ENCODE assay signal across 29 mouse cellular contexts in genomic region chr3:137077718-137078599, GRCm38 (mm10).
DNase-seq lines count a peak whose midpoint lies in the region; ATAC-seq lines count a peak whose summit lies in the region.
"Had no signal": no experiment of that assay in that cellular context is flagged by ENCODE, and none has a peak within 500 bp of the region (broad histone marks: within the 10 kb centered on the region; RNA-seq: fewer than 3 reads in every experiment).

No protein-coding gene starts in this region.

- H3K9ac ChIP-seq in limb, embryonic 15.5 days: no peak overlapping the region
- H3K9ac ChIP-seq: embryonic facial prominence, embryonic 12.5 days; hindbrain, embryonic 15.5 days; kidney, embryonic 15.5 days; liver, embryonic 15.5 days; lung, embryonic 14.5 days; midbrain, embryonic 12.5 days; neural tube, embryonic 13.5 days had no signal

- H3K9me3 ChIP-seq in limb, embryonic 15.5 days: no peaks in the 10 kb centered on the region
- H3K9me3 ChIP-seq: embryonic facial prominence, embryonic 12.5 days; hindbrain, embryonic 10.5 days; hindbrain, embryonic 15.5 days; kidney, embryonic 15.5 days; liver, embryonic 15.5 days; midbrain, embryonic 12.5 days; neural tube, embryonic 13.5 days had no signal

- H3K4me2 ChIP-seq in limb, embryonic 15.5 days: no peak overlapping the region
- H3K4me2 ChIP-seq: embryonic facial prominence, embryonic 12.5 days; hindbrain, embryonic 15.5 days; kidney, embryonic 15.5 days; liver, embryonic 15.5 days; lung, embryonic 14.5 days; midbrain, embryonic 12.5 days; neural tube, embryonic 13.5 days had no signal

- H3K4me3 ChIP-seq in limb, embryonic 15.5 days: no peak overlapping the region
- H3K4me3 ChIP-seq: embryonic facial prominence, embryonic 12.5 days; hindbrain, embryonic 10.5 days; hindbrain, embryonic 15.5 days; kidney, embryonic 15.5 days; left cerebral cortex, adult 2 months; liver, embryonic 15.5 days; midbrain, embryonic 12.5 days; neural tube, embryonic 13.5 days had no signal

- WGBS in limb, embryonic 15.5 days: 73% methylated on average over 13 of the region's 13 CpGs

- H3K27ac ChIP-seq in limb, embryonic 15.5 days: no peak overlapping the region
- H3K27ac ChIP-seq: embryonic facial prominence, embryonic 12.5 days; hindbrain, embryonic 10.5 days; hindbrain, embryonic 15.5 days; kidney, embryonic 15.5 days; left cerebral cortex, adult 2 months; liver, embryonic 15.5 days; midbrain, embryonic 12.5 days; neural tube, embryonic 13.5 days had no signal

- H3K36me3 ChIP-seq in limb, embryonic 15.5 days: no peaks in the 10 kb centered on the region
- H3K36me3 ChIP-seq: embryonic facial prominence, embryonic 12.5 days; hindbrain, embryonic 10.5 days; hindbrain, embryonic 15.5 days; kidney, embryonic 15.5 days; liver, embryonic 15.5 days; midbrain, embryonic 12.5 days; neural tube, embryonic 13.5 days had no signal

- ATAC-seq in frontal cortex, adult (ENCODE audit: low TSS enrichment): peak; percentile 44; the same call in 1 of the 2 replicates
- ATAC-seq in limb, embryonic 15.5 days (ENCODE audit: insufficient number of reproducible peaks, low FRiP score, low TSS enrichment, low read depth): peak; percentile 52; the same call in 1 of the 2 replicates
- ATAC-seq: activated CD4-positive, CD25-positive, alpha-beta regulatory T cell, adult 4 months had no signal

- H3K27me3 ChIP-seq in limb, embryonic 15.5 days: no peaks in the 10 kb centered on the region
- H3K27me3 ChIP-seq: CH12.LX; embryonic facial prominence, embryonic 12.5 days; hindbrain, embryonic 15.5 days; kidney, embryonic 15.5 days; liver, embryonic 15.5 days; midbrain, embryonic 12.5 days; neural tube, embryonic 13.5 days had no signal

- peak; percentile 58 to 60 for DNase-seq in cerebellum, postnatal 10 days
- DNase-seq in cerebellum, postnatal 4 days (ENCODE audit: low spot score in 2 of 2): no peak
- no peak for DNase-seq in frontal cortex, postnatal 10 days (ENCODE audit: low spot score in 2 of 2)
- peak; percentile 57 for DNase-seq in brain, adult 2 months (ENCODE audit: low read depth, low spot score)
- DNase-seq in adrenal gland, adult (ENCODE audit: inconsistent age in 2 of 2, low spot score in 1 of 2): no peak
- DNase-seq: adrenal gland, postnatal 10 days; cerebellum, adult 18-20 months; cerebellum, postnatal 36 days; embryo, embryonic 11 days; gastrocnemius, postnatal 14 days; heart, postnatal 14 days; kidney, adult 18-20 months; kidney, postnatal 25 days; lung, embryonic 14.5 days; lung, postnatal 14 days; spleen, adult 18-20 months; thymus, postnatal 14 days had no signal

- H3K4me1 ChIP-seq in limb, embryonic 15.5 days: peaks cover 3% of the 10 kb centered on the region; the same call in 1 of the 2 replicates
- H3K4me1 ChIP-seq: embryonic facial prominence, embryonic 12.5 days; hindbrain, embryonic 10.5 days; hindbrain, embryonic 15.5 days; kidney, embryonic 15.5 days; liver, embryonic 15.5 days; midbrain, embryonic 12.5 days; neural tube, embryonic 13.5 days had no signal

Comparison
In these comparisons a context has a peak if more than half of its experiments do, and no peak if none do; other contexts are left out.
1. DNase-seq: peak in cerebellum, postnatal 10 days (2 of 2) and brain, adult 2 months (single experiment); none in cerebellum, postnatal 4 days (0 of 2), frontal cortex, postnatal 10 days (0 of 2) and adrenal gland, adult (0 of 2).